Mouse (Mus musculus) limb, embryonic 11.5 days (tissue): Measurements from ENCODE around the gene Eef1a1. TPM values are rescaled to one million over a fixed set of nuclear protein-coding genes. Genes with fewer than 3 reads are reported as not detected.

Experiments used
- ATAC-seq: fragments of 200-750 bp; cut with Nextera tagmentation; 2 replicates; pipeline ENCODE4 v1.8.0; 2017; ENCODE audit warnings: low read depth; ENCODE audit not compliant: insufficient number of reproducible peaks, low FRiP score, low TSS enrichment
- DNase-seq: peaks from one replicate; pipeline ENCODE4 v3.0.0-alpha.2; 2015; ENCODE audit warnings: low spot score
- H3K27ac ChIP-seq: fragments of 300-500 bp; sonication (generic); replicated peaks from 2 replicates; pipeline ENCODE4 v1.5.1; 2014; ENCODE audit warnings: low read depth, mild to moderate bottlenecking, low read length
- H3K27me3 ChIP-seq: fragments of 300-500 bp; sonication (generic); 2 replicates; pipeline ENCODE4 v1.6.1; 2014; ENCODE audit warnings: mild to moderate bottlenecking, low read length, mixed read lengths; ENCODE audit not compliant: control insufficient read depth, insufficient read depth
- H3K36me3 ChIP-seq: fragments of 300-500 bp; sonication (generic); 2 replicates; pipeline ENCODE4 v1.6.1; 2014; ENCODE audit warnings: mild to moderate bottlenecking, low read length, moderate library complexity, mixed read lengths; ENCODE audit not compliant: control insufficient read depth, insufficient read depth
- H3K4me1 ChIP-seq: fragments of 300-500 bp; sonication (generic); 2 replicates; pipeline ENCODE4 v1.6.1; 2014; ENCODE audit warnings: low read length, mixed read lengths; ENCODE audit not compliant: control insufficient read depth, insufficient read depth
- H3K4me2 ChIP-seq: fragments of 300-500 bp; sonication (generic); 2 replicates; pipeline ENCODE4 v1.6.1; 2014; ENCODE audit warnings: low read depth, mild to moderate bottlenecking, moderate library complexity; ENCODE audit not compliant: severe bottlenecking
- H3K4me3 ChIP-seq: fragments of 300-500 bp; sonication (generic); 2 replicates; pipeline ENCODE4 v1.5.1; 2014; ENCODE audit warnings: low read depth, low read length
- H3K9ac ChIP-seq: fragments of 300-500 bp; sonication (generic); 2 replicates; pipeline ENCODE4 v1.6.1; 2014; ENCODE audit warnings: mild to moderate bottlenecking, low read length
- H3K9me3 ChIP-seq: fragments of 300-500 bp; sonication (generic); 2 replicates; pipeline ENCODE4 v1.6.1; 2016; ENCODE audit warnings: low read length; ENCODE audit not compliant: control insufficient read depth
- WGBS: fragments of 180-500 bp; shearing (Covaris S2); extraction: QIAGEN DNeasy Blood & Tissue Kit; methylation state at CpG from one replicate; pipeline ENCODE4 v1.1.7; 2014; 5-methylcytosine and 5-hydroxymethylcytosine counted together
- microRNA-seq: library from miRNA; unstranded; fragments of <30 nt; microRNA quantifications from one replicate; pipeline ENCODE4, GENCODE M21; 2016
- polyA plus RNA-seq: library from polyadenylated mRNA; unstranded; fragments of >200 nt; fragmentation: Nextera tagmentation; extraction: Ambion mirVana; gene quantifications from 2 replicates; pipeline ENCODE4 v1.2.1, GENCODE M21; 2014

Gene Eef1a1
- polyA plus RNA-seq, 1 experiment from 2014 or later, result 5,240 TPM

DNA sequence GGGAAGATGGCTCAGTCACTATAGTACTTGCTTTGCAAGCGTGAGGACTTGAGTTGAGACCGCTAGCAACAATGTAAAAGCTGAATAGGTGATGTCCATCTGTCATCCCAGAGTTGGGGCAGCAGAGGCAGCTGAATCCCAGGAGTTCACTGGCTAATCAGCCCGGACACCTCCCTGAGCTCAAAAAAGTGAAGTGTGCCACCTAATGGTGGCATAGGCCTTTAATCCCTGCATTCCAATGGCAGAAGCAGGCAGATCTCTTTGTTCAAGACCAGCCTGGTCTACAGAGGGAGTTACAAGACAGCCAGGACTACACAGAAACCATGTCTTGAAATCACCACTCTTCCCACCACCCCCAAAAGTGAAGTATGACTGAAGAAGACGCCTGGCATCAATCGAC is 56.5 kb downstream of the Eef1a1 start:
- WGBS, result 85% methylated on average over 5 of the region's 5 CpGs
- Histone ChIP-seq H3K27ac (no peak overlapping the region), H3K4me1 (no peaks in the 10 kb centered on the region), H3K36me3 (0 out of 2 replicates have a peak, but pooled peaks cover 2% of the 10 kb centered on the region), H3K4me3 (no peak overlapping the region), H3K27me3 (no peaks in the 10 kb centered on the region), H3K4me2 (no peak overlapping the region), H3K9me3 (no peaks in the 10 kb centered on the region), H3K9ac (no peak overlapping the region)
- no peak for DNase-seq
- no peak for ATAC-seq

GRCm38 (mm10) chr9:78430486-78430885 is 58.5 kb downstream of the Eef1a1 start:
- H3K9me3 ChIP-seq, result no peaks in the 10 kb centered on the region
- 80% methylated on average over 6 of the region's 6 CpGs for WGBS
- DNase-seq, result no peak

DNA sequence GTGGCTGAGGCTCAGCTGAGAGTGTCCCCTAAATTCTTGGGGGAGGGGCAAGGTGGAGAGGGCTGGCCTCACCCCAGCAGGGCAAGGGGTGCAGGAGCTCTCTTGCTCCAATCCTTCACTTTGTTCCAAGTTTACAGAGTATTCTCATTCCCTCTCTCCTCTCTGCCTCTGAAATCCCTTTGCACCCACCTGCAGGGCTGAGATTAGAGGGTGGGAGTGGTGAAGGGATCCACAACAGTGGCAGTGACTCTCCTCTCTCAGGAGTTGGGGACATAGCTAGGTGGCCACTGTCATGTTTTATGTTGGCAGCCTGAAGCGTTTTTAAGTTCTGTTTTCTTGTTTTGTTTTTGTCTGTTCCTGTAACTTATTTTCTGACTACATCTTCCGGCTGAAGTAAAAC is 59.4 kb downstream of the Eef1a1 start:
- ATAC-seq (no peak), DNase-seq (no peak)
- no peak overlapping the region for H3K9ac ChIP-seq
- H3K36me3 ChIP-seq, result no peaks in the 10 kb centered on the region
- H3K9me3 ChIP-seq, result no peaks in the 10 kb centered on the region
- no peak overlapping the region for H3K27ac ChIP-seq
- 62% methylated on average over 2 of the region's 2 CpGs for WGBS
- H3K27me3 ChIP-seq, result no peaks in the 10 kb centered on the region
- no peak overlapping the region for H3K4me3 ChIP-seq
- no peak overlapping the region for H3K4me2 ChIP-seq
- no peaks in the 10 kb centered on the region for H3K4me1 ChIP-seq

More at GRCm38 (mm10) chr9:78430486-78430885, 58.5 kb downstream of the Eef1a1 start:
- H3K4me3 ChIP-seq, result no peak overlapping the region
- H3K9ac ChIP-seq, result no peak overlapping the region
- no peaks in the 10 kb centered on the region for H3K36me3 ChIP-seq
- H3K27ac ChIP-seq, result no peak overlapping the region
- no peak for ATAC-seq
- H3K4me1 ChIP-seq, result no peaks in the 10 kb centered on the region
- no peaks in the 10 kb centered on the region for H3K27me3 ChIP-seq
- no peak overlapping the region for H3K4me2 ChIP-seq

DNA sequence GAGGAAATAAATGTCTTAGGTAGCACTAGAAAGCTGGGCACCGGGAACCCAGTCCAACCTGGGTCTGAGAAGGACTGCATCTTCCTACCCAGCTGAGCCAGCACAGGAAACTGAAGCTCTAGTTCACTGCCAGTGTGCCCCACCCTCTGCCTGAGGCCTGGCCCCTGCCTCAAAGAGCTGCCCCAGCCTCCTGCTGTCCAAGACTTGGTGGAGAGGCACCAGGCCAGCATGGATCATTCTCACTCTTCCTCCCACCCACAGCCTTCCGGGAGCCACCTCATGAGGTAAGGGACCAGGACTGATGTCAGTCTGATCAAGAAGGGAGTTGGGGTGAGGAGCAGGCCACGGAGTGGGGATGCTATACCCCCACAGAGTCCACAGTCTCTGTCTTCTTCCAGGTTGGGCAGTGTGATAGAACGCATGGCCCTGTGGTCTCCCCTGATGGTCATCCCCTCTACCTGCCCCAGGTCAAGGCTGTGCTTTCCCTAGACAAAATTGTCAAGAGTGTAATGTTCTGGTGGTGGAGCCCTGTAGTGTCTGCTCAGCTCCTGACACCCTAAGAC is 60.0 kb downstream of the Eef1a1 start:
- no peak for ATAC-seq
- WGBS, result 79% methylated on average over 4 of the region's 4 CpGs
- Histone ChIP-seq H3K4me3 (no peak overlapping the region), H3K9ac (no peak overlapping the region), H3K4me1 (no peaks in the 10 kb centered on the region), H3K27ac (no peak overlapping the region), H3K36me3 (no peaks in the 10 kb centered on the region), H3K27me3 (no peaks in the 10 kb centered on the region), H3K4me2 (no peak overlapping the region), H3K9me3 (no peaks in the 10 kb centered on the region)
- no peak for DNase-seq

Small RNA genes lying within 50 kb of the gene (microRNA-seq; reads per million reads assigned to microRNA genes)
- not detected for gene Gm26377

Other genes with a start within 250 kb of the Eef1a1 start
- gene Gm3776, start 232.0 kb downstream of the Eef1a1 start, polyA plus RNA-seq, result not detected in 2 replicates
- gene Gm10639, start 199.2 kb downstream of the Eef1a1 start, polyA plus RNA-seq, result not detected in 2 replicates
- gene Omt2a, start 174.4 kb downstream of the Eef1a1 start, polyA plus RNA-seq, result not detected in 2 replicates
- gene Omt2b, start 161.6 kb downstream of the Eef1a1 start, polyA plus RNA-seq, result not detected in 2 replicates
- not detected in 2 replicates for gene Gsta2, start 133.4 kb downstream of the Eef1a1 start, polyA plus RNA-seq
- 0.33 TPM in 1 of 2 replicates, not detected in the other for gene Dppa5a, start 121.0 kb downstream of the Eef1a1 start, polyA plus RNA-seq
- gene Ooep, start 110.4 kb downstream of the Eef1a1 start, polyA plus RNA-seq, result 1.5 and 1.6 TPM in 2 replicates
- gene Ddx43, start 93.4 kb downstream of the Eef1a1 start, polyA plus RNA-seq, result 0.17 and 0.47 TPM in 2 replicates
- 0.92 and 1.3 TPM in 2 replicates for gene Cgas, start 45.9 kb downstream of the Eef1a1 start, polyA plus RNA-seq
- 22.1 and 22.6 TPM in 2 replicates for gene Mto1, start 40.9 kb downstream of the Eef1a1 start, polyA plus RNA-seq
- gene Gm17324, start 40.4 kb downstream of the Eef1a1 start, polyA plus RNA-seq, result 0.36 and 0.54 TPM in 2 replicates
- gene Slc17a5, start 98.9 kb upstream of the Eef1a1 start, polyA plus RNA-seq, result 14.6 and 15.0 TPM in 2 replicates
- 5.0 and 5.7 TPM in 2 replicates for gene Cd109, start 126.4 kb upstream of the Eef1a1 start, polyA plus RNA-seq